Comparison of ENCODE assay signal across 18 mouse cellular contexts in the genomic region with DNA sequence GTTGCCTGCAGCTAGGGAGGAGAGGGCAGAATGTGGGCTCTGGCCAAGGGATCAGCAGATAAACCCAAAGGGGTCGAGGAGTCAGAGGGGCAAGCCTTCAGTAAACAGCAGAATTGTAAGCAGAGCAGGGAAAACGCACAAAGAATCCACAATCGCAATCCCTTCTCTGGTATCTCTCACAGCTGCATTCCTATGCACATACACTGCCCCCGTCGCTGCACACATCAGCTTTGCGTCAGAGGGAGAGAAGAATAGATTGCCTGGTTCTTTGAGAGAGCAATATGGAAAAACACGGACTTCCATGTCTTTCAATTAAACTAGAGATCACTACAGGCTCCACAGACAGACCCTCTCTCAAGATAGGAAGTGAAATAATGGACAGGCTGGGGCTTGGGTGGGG. TPM values are rescaled to one million over a fixed set of nuclear protein-coding genes. Genes with fewer than 3 reads are reported as not detected.
DNase-seq lines count a peak whose midpoint lies in the region; ATAC-seq and TF ChIP-seq lines count a peak whose summit lies in the region.
"Had no signal": no experiment of that assay in that cellular context is flagged by ENCODE, and none has a peak within 500 bp of the region (broad histone marks: within the 10 kb centered on the region; RNA-seq: fewer than 3 reads in every experiment).

No protein-coding gene starts in this region.

- ATAC-seq in heart, embryonic 13.5 days (ENCODE audit: extremely low read depth, insufficient number of reproducible peaks, low FRiP score, low TSS enrichment), result no peak
- no peak for ATAC-seq in lung, embryonic 16.5 days (ENCODE audit: low read depth)
- ATAC-seq in intestine, postnatal 0 days, result no peak
- no peak for ATAC-seq in erythroid progenitor cell, adult 5-6 weeks (replicated peaks; ENCODE audit: low FRiP score, poor library complexity, severe bottlenecking)
- no peak for ATAC-seq in hindbrain, embryonic 14.5 days (ENCODE audit: low FRiP score)
- ATAC-seq: forebrain, embryonic 15.5 days; inflammation-experienced regulatory T-cells, adult 6 months; midbrain, embryonic 15.5 days had no signal

- intact Hi-C loops in heart, postnatal 36 days (cut with DNase I), result no loop called here

- H3K27ac ChIP-seq in heart, embryonic 13.5 days (replicated peaks), result peak overlapping the region; percentile 74
- H3K27ac ChIP-seq in lung, embryonic 16.5 days (ENCODE audit: low read length), result peak overlapping the region; percentile 37; the same call in 1 of the 2 replicates
- no peak overlapping the region for H3K27ac ChIP-seq in intestine, postnatal 0 days (ENCODE audit: low read depth, low read length)
- no peak overlapping the region for H3K27ac ChIP-seq in hindbrain, embryonic 14.5 days
- H3K27ac ChIP-seq: forebrain, embryonic 15.5 days; left cerebral cortex, adult 2 months; limb, embryonic 12.5 days; liver, embryonic 15.5 days; midbrain, embryonic 15.5 days had no signal

- H3K9ac ChIP-seq in heart, embryonic 13.5 days, result peak overlapping the region; percentile 47; the same call in 1 of the 2 replicates
- no peak overlapping the region for H3K9ac ChIP-seq in lung, embryonic 16.5 days (ENCODE audit: low read length)
- H3K9ac ChIP-seq in intestine, postnatal 0 days (ENCODE audit: low read depth, low read length), result no peak overlapping the region
- H3K9ac ChIP-seq in hindbrain, embryonic 14.5 days, result no peak overlapping the region
- H3K9ac ChIP-seq: forebrain, embryonic 15.5 days; limb, embryonic 12.5 days; liver, embryonic 15.5 days; midbrain, embryonic 15.5 days had no signal

- peaks cover 50% of the 10 kb centered on the region for H3K4me1 ChIP-seq in heart, embryonic 13.5 days
- peaks cover 39% of the 10 kb centered on the region for H3K4me1 ChIP-seq in lung, embryonic 16.5 days (replicated peaks; ENCODE audit: control insufficient read depth, insufficient read depth, low read length)
- no peaks in the 10 kb centered on the region for H3K4me1 ChIP-seq in intestine, postnatal 0 days (replicated peaks; ENCODE audit: control insufficient read depth, insufficient read depth, low read length)
- H3K4me1 ChIP-seq in hindbrain, embryonic 14.5 days (replicated peaks; ENCODE audit: control insufficient read depth, insufficient read depth, low read length), result no peaks in the 10 kb centered on the region
- H3K4me1 ChIP-seq: forebrain, embryonic 15.5 days; liver, embryonic 15.5 days; midbrain, embryonic 15.5 days had no signal

- TF ChIP-seq CTCF in intestine, postnatal 0 days (IDR thresholded peaks at IDR 0.05; ENCODE audit: low read depth), result no peak

- no peaks in the 10 kb centered on the region for H3K27me3 ChIP-seq in heart, embryonic 13.5 days (replicated peaks)
- no peaks in the 10 kb centered on the region for H3K27me3 ChIP-seq in lung, embryonic 16.5 days (ENCODE audit: control insufficient read depth, insufficient read depth, low read depth, low read length)
- no peaks in the 10 kb centered on the region for H3K27me3 ChIP-seq in intestine, postnatal 0 days (replicated peaks; ENCODE audit: control insufficient read depth, insufficient read depth, low read length)
- H3K27me3 ChIP-seq in hindbrain, embryonic 14.5 days (ENCODE audit: control insufficient read depth, insufficient read depth, low read length), result no peaks in the 10 kb centered on the region
- H3K27me3 ChIP-seq: forebrain, embryonic 15.5 days; limb, embryonic 12.5 days; liver, embryonic 15.5 days; midbrain, embryonic 15.5 days had no signal

- no peaks in the 10 kb centered on the region for H3K9me3 ChIP-seq in heart, embryonic 13.5 days
- H3K9me3 ChIP-seq in lung, embryonic 16.5 days (ENCODE audit: control insufficient read depth, low read length), result no peaks in the 10 kb centered on the region
- no peaks in the 10 kb centered on the region for H3K9me3 ChIP-seq in intestine, postnatal 0 days (ENCODE audit: control insufficient read depth)
- no peaks in the 10 kb centered on the region for H3K9me3 ChIP-seq in hindbrain, embryonic 14.5 days (ENCODE audit: control insufficient read depth, low read length)
- H3K9me3 ChIP-seq: forebrain, embryonic 15.5 days; limb, embryonic 12.5 days; liver, embryonic 15.5 days; midbrain, embryonic 15.5 days had no signal

- peak overlapping the region; percentile 46 for H3K4me2 ChIP-seq in heart, embryonic 13.5 days
- H3K4me2 ChIP-seq in lung, embryonic 16.5 days (ENCODE audit: low read depth, low read length), result no peak overlapping the region
- H3K4me2 ChIP-seq in intestine, postnatal 0 days (replicated peaks; ENCODE audit: low read depth), result peak overlapping the region; percentile 40; the same call in 1 of the 2 replicates
- no peak overlapping the region for H3K4me2 ChIP-seq in hindbrain, embryonic 14.5 days (replicated peaks)
- H3K4me2 ChIP-seq: forebrain, embryonic 15.5 days; limb, embryonic 12.5 days; liver, embryonic 15.5 days; midbrain, embryonic 15.5 days had no signal

- no peaks in the 10 kb centered on the region for H3K36me3 ChIP-seq in heart, embryonic 13.5 days
- no peaks in the 10 kb centered on the region for H3K36me3 ChIP-seq in lung, embryonic 16.5 days (ENCODE audit: control insufficient read depth, insufficient read depth, low read length)
- no peaks in the 10 kb centered on the region for H3K36me3 ChIP-seq in intestine, postnatal 0 days (ENCODE audit: control insufficient read depth, insufficient read depth)
- H3K36me3 ChIP-seq in hindbrain, embryonic 14.5 days (replicated peaks; ENCODE audit: control insufficient read depth, insufficient read depth), result no peaks in the 10 kb centered on the region
- H3K36me3 ChIP-seq: forebrain, embryonic 15.5 days; liver, embryonic 15.5 days; midbrain, embryonic 15.5 days had no signal

- 20% methylated on average over 7 of the region's 7 CpGs for WGBS in heart, embryonic 13.5 days
- 23% methylated on average over 7 of the region's 7 CpGs for WGBS in lung, embryonic 16.5 days
- WGBS in intestine, postnatal 0 days, result 21% methylated on average over 7 of the region's 7 CpGs
- WGBS in hindbrain, embryonic 14.5 days, result 69% methylated on average over 7 of the region's 7 CpGs

- DNase-seq in heart, postnatal 36 days, result no peak
- no peak for DNase-seq in lung, adult 18-20 months
- DNase-seq in hindbrain, embryonic 14.5 days (ENCODE audit: low spot score), result no peak
- DNase-seq: adrenal gland, postnatal 36 days; B cell, adult 2 months; cerebellum, adult 8-10 months; gastrocnemius, postnatal 36 days; thymus, adult 2 months had no signal

- no peak overlapping the region for H3K4me3 ChIP-seq in heart, embryonic 13.5 days
- H3K4me3 ChIP-seq in lung, embryonic 16.5 days (ENCODE audit: low read length), result no peak overlapping the region
- H3K4me3 ChIP-seq in intestine, postnatal 0 days (ENCODE audit: low read depth, low read length), result no peak overlapping the region
- H3K4me3 ChIP-seq in hindbrain, embryonic 14.5 days (replicated peaks; ENCODE audit: low read length), result no peak overlapping the region
- H3K4me3 ChIP-seq: forebrain, embryonic 15.5 days; left cerebral cortex, adult 2 months; limb, embryonic 12.5 days; liver, embryonic 15.5 days; midbrain, embryonic 15.5 days had no signal

RNA-seq across cellular contexts. Expression of a gene that starts 58.5 kb away (rescaled TPM):
- polyA plus RNA-seq in heart, embryonic 13.5 days (2015; fragmentation: Nextera tagmentation; extraction: Ambion mirVana), result 13.7 and 17.0 TPM in 2 replicates
- 1 to 10 TPM; 2.0 to 3.7 TPM for total RNA-seq in heart, postnatal 36 days (2021)
- polyA plus RNA-seq in lung, embryonic 16.5 days (2015; fragmentation: Nextera tagmentation; extraction: Ambion mirVana), result 36.1 and 39.7 TPM in 2 replicates
- polyA plus RNA-seq in intestine, postnatal 0 days (2015; fragmentation: Nextera tagmentation; extraction: Ambion mirVana), result 3.8 and 3.9 TPM in 2 replicates
- total RNA-seq in erythroid progenitor cell, adult 5-6 weeks (2015; ENCODE audit: low replicate concordance), result not detected in 2 replicates
- total RNA-seq in erythroid progenitor cell, adult 5-6 weeks (2017; ENCODE audit: low replicate concordance), result not detected in 2 replicates
- polyA plus RNA-seq in hindbrain, embryonic 14.5 days (2014; fragmentation: Nextera tagmentation; extraction: Ambion mirVana), result 10.7 and 12.2 TPM in 2 replicates
- polyA plus RNA-seq: inflammation-experienced regulatory T-cells, adult 6 months had no signal

Comparison
In these comparisons a context has a peak if more than half of its experiments do, and no peak if none do; other contexts are left out.
1. H3K27ac ChIP-seq: peak in heart, embryonic 13.5 days (single experiment) and lung, embryonic 16.5 days (single experiment); none in intestine, postnatal 0 days (single experiment) and hindbrain, embryonic 14.5 days (single experiment).
2. H3K4me2 ChIP-seq: peak in heart, embryonic 13.5 days (single experiment) and intestine, postnatal 0 days (single experiment); none in lung, embryonic 16.5 days (single experiment) and hindbrain, embryonic 14.5 days (single experiment).